Mouse (Mus musculus): ENCODE data around the gene Pabpc1l. TPM values are rescaled to one million over a fixed set of nuclear protein-coding genes. Genes with fewer than 3 reads are reported as not detected.

The Pabpc1l gene
- polyA plus RNA-seq, 2 experiments: 2.4 to 3.4 TPM

DNA sequence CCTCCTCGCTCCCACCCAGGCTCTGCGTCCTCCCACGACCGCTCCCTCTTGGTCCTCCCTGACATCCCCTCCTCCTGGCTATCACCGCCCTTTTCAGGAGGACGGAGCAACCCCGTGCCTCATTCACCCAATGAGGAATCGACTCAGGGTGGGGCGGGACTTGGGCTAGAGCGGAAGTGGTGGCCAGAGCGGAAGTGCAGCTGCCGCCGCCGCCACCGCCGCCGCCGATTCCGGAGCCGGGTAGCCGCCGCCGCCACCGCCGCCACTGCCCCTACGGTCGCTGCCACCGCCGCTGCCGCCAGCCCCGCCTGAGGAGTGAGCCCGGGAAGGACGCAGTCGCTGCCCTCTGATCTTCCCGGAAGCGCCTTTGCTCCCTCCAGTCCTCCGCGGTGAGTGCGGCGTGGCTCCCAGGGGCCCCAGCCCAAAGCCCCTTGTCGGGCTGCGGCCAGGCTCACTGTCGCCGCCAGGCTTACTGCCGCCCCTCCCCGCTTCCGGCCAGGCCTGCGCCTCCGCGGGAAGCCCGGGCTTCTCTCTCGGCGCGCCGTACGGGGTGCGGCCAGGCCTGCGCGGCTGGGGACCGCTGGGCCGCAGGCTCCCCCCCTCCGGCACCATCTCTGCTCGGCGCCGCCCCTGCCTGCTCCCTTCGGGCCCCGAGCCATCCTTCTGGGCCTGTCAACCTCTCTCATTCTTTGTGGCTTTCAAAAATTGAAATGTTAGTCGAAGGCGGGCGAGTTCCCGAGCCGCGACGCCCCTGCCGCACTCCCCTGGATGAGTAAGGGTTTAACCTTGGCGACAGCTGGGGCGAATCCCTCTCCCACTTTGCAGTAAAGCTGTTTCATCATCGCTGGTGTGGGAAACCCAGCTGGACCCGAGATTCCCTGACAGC is 30.0 kb upstream of the Pabpc1l start:
- no peaks in the 10 kb centered on the region for H3K9me3 ChIP-seq (ENCODE audit: control insufficient read depth, low read length)
- ATAC-seq (ENCODE audit: low FRiP score, low read depth) (peak; percentile 100), DNase-seq (ENCODE audit: low spot score) (peak; percentile 97)
- H3K27ac ChIP-seq (replicated peaks; ENCODE audit: low read depth, low read length): peak overlapping the region; percentile 91
- H3K4me1 ChIP-seq (ENCODE audit: control insufficient read depth, insufficient read depth, low read length): peaks cover 14% of the 10 kb centered on the region; the same call in 1 of the 2 replicates
- TF ChIP-seq POLR2A (IDR thresholded peaks at IDR 0.05; ENCODE audit: borderline replicate concordance, extremely low read depth, insufficient read depth, insufficient read length): no peak
- peak overlapping the region; percentile 99 for H3K4me3 ChIP-seq (replicated peaks; ENCODE audit: low read length)
- peak overlapping the region; percentile 58 for H3K4me2 ChIP-seq (replicated peaks; ENCODE audit: low read depth, low read length, severe bottlenecking)
- peaks cover 18% of the 10 kb centered on the region; the same call in 1 of the 2 replicates for H3K36me3 ChIP-seq (ENCODE audit: control insufficient read depth, insufficient read depth, low read length)
- whole genome bisulfite sequencing: 2% methylated on average over 54 of the region's 79 CpGs
- peak overlapping the region; percentile 91 for H3K9ac ChIP-seq (ENCODE audit: low read depth, low read length, severe bottlenecking)
- no peaks in the 10 kb centered on the region for H3K27me3 ChIP-seq (ENCODE audit: control insufficient read depth, insufficient read depth, low read length)

DNA sequence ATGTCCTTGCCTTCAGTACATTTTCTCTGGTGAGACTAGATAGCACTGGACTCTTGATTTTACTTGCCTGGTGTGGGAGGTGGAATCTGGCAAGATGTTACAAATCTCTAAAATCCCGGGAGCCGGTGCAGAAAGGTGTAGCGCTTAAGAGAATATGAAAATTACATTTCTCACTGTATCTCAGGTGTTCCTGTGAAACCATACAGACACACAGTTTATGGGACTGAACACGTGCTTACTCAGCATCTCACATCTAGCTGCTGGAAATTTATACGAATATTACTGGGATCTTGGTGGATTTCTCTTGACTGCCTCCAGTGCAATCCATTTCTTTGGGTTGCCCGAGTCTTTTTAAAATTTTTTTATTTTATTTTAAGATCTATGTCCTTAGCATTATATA is 29.0 kb upstream of the Pabpc1l start:
- Histone ChIP-seq H3K27me3 (ENCODE audit: control insufficient read depth, insufficient read depth, low read length) (no peaks in the 10 kb centered on the region), H3K27ac (replicated peaks; ENCODE audit: low read depth, low read length) (no peak overlapping the region; the same call in 1 of the 2 replicates), H3K4me3 (replicated peaks; ENCODE audit: low read length) (peak overlapping the region; percentile 99), H3K9me3 (ENCODE audit: control insufficient read depth, low read length) (no peaks in the 10 kb centered on the region), H3K4me2 (replicated peaks; ENCODE audit: low read depth, low read length, severe bottlenecking) (peak overlapping the region; percentile 58), H3K9ac (ENCODE audit: low read depth, low read length, severe bottlenecking) (peak overlapping the region; percentile 91), H3K36me3 (ENCODE audit: control insufficient read depth, insufficient read depth, low read length) (peaks cover 18% of the 10 kb centered on the region; the same call in 1 of the 2 replicates), H3K4me1 (ENCODE audit: control insufficient read depth, insufficient read depth, low read length) (peaks cover 14% of the 10 kb centered on the region; the same call in 1 of the 2 replicates)
- DNase-seq (ENCODE audit: low spot score): no peak
- 62% methylated on average over 6 of the region's 6 CpGs for WGBS
- ATAC-seq (ENCODE audit: low FRiP score, low read depth): no peak
- no peak for TF ChIP-seq POLR2A (IDR thresholded peaks at IDR 0.05; ENCODE audit: borderline replicate concordance, extremely low read depth, insufficient read depth, insufficient read length)

DNA sequence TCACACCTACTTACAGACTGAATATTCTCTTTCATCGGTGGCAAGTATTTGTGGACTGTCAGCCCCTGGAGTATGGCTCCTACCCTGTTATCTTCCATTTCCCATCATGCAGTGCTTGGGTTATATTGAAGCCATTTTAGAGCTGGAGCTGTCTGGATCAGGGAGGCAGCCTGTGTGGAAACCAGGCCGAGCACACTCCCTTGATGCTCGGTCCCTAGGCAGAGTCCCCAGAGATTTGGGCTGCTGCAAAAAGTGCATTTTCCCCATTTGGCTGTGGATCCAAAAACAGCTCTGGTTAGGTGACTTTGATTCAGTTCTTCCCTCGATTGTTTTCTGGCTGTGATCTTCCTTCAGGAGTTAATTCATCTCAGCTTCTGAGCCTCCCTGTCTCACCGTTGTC is 28.4 kb upstream of the Pabpc1l start:
- Histone ChIP-seq H3K9ac (ENCODE audit: low read depth, low read length, severe bottlenecking) (no peak overlapping the region), H3K36me3 (ENCODE audit: control insufficient read depth, insufficient read depth, low read length) (peaks cover 18% of the 10 kb centered on the region; the same call in 1 of the 2 replicates), H3K27me3 (ENCODE audit: control insufficient read depth, insufficient read depth, low read length) (no peaks in the 10 kb centered on the region), H3K27ac (replicated peaks; ENCODE audit: low read depth, low read length) (no peak overlapping the region), H3K4me1 (ENCODE audit: control insufficient read depth, insufficient read depth, low read length) (peaks cover 14% of the 10 kb centered on the region; the same call in 1 of the 2 replicates), H3K4me2 (replicated peaks; ENCODE audit: low read depth, low read length, severe bottlenecking) (no peak overlapping the region), H3K9me3 (ENCODE audit: control insufficient read depth, low read length) (no peaks in the 10 kb centered on the region), H3K4me3 (replicated peaks; ENCODE audit: low read length) (no peak overlapping the region)
- no peak for TF ChIP-seq POLR2A (IDR thresholded peaks at IDR 0.05; ENCODE audit: borderline replicate concordance, extremely low read depth, insufficient read depth, insufficient read length)
- 76% methylated on average over 5 of the region's 5 CpGs for WGBS
- no peak for DNase-seq (ENCODE audit: low spot score)
- no peak for ATAC-seq (ENCODE audit: low FRiP score, low read depth)

DNA sequence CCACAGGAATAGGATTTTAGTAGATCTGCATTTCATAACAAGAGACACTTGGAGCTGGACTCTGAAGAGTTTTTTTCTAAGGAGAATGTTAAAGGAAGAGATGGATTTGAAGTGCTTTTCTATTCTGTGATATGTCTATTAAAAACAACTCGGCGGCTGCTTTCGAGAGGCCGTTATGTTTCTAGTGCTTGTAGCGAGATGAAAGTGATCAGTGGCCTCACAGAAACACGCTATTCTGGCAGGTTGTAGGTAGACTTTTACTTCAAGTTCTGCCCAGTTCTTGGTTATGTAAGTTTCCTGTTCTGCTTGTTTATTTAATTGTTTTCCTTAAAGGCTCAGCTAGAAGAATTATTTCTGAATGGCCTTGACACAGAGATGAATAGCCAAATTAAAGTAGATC is 26.3 kb upstream of the Pabpc1l start:
- whole genome bisulfite sequencing: 98% methylated on average over 6 of the region's 6 CpGs
- Histone ChIP-seq H3K27ac (replicated peaks; ENCODE audit: low read depth, low read length) (no peak overlapping the region), H3K27me3 (ENCODE audit: control insufficient read depth, insufficient read depth, low read length) (no peaks in the 10 kb centered on the region), H3K36me3 (ENCODE audit: control insufficient read depth, insufficient read depth, low read length) (peaks cover 18% of the 10 kb centered on the region; the same call in 1 of the 2 replicates), H3K4me2 (replicated peaks; ENCODE audit: low read depth, low read length, severe bottlenecking) (no peak overlapping the region), H3K9me3 (ENCODE audit: control insufficient read depth, low read length) (no peaks in the 10 kb centered on the region), H3K4me3 (replicated peaks; ENCODE audit: low read length) (no peak overlapping the region), H3K4me1 (ENCODE audit: control insufficient read depth, insufficient read depth, low read length) (peaks cover 14% of the 10 kb centered on the region; the same call in 1 of the 2 replicates), H3K9ac (ENCODE audit: low read depth, low read length, severe bottlenecking) (no peak overlapping the region)
- DNase-seq (ENCODE audit: low spot score) (no peak), ATAC-seq (ENCODE audit: low FRiP score, low read depth) (no peak)
- no peak for TF ChIP-seq POLR2A (IDR thresholded peaks at IDR 0.05; ENCODE audit: borderline replicate concordance, extremely low read depth, insufficient read depth, insufficient read length)

DNA sequence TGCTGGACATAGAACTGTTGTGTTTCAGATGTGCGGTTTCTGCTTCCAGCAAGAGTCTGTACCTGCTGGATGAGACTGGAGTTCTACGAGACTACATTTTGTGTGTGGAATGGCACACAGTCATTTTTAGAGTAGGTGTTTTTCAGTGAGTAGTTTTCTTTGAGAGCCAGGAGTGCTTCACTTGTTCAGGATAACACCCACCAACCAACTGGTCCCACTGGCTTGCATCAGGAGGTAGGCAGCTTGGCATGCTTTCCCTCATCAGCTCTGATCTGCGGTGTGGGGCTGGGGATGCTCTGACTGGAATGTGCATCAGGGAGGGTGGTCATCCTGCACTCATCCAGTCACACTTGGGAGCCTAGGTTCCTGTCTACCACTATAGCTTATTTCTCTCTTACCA is 22.6 kb upstream of the Pabpc1l start:
- H3K4me3 ChIP-seq (replicated peaks; ENCODE audit: low read length): no peak overlapping the region
- ATAC-seq (ENCODE audit: low FRiP score, low read depth): no peak
- H3K4me1 ChIP-seq (ENCODE audit: control insufficient read depth, insufficient read depth, low read length): peaks cover 7% of the 10 kb centered on the region; the same call in 1 of the 2 replicates
- no peaks in the 10 kb centered on the region for H3K27me3 ChIP-seq (ENCODE audit: control insufficient read depth, insufficient read depth, low read length)
- H3K9me3 ChIP-seq (ENCODE audit: control insufficient read depth, low read length): no peaks in the 10 kb centered on the region
- peaks cover 10% of the 10 kb centered on the region; the same call in 1 of the 2 replicates for H3K36me3 ChIP-seq (ENCODE audit: control insufficient read depth, insufficient read depth, low read length)
- H3K27ac ChIP-seq (replicated peaks; ENCODE audit: low read depth, low read length): no peak overlapping the region
- DNase-seq (ENCODE audit: low spot score): no peak
- no peak for TF ChIP-seq POLR2A (IDR thresholded peaks at IDR 0.05; ENCODE audit: borderline replicate concordance, extremely low read depth, insufficient read depth, insufficient read length)
- H3K9ac ChIP-seq (ENCODE audit: low read depth, low read length, severe bottlenecking): no peak overlapping the region
- no peak overlapping the region for H3K4me2 ChIP-seq (replicated peaks; ENCODE audit: low read depth, low read length, severe bottlenecking)
- WGBS: 92% methylated on average over 3 of the region's 3 CpGs

All from limb, embryonic 14.5 days (tissue).